Mouse (Mus musculus): Measurements from ENCODE around the gene Nos1.

Gene Nos1

DNA sequence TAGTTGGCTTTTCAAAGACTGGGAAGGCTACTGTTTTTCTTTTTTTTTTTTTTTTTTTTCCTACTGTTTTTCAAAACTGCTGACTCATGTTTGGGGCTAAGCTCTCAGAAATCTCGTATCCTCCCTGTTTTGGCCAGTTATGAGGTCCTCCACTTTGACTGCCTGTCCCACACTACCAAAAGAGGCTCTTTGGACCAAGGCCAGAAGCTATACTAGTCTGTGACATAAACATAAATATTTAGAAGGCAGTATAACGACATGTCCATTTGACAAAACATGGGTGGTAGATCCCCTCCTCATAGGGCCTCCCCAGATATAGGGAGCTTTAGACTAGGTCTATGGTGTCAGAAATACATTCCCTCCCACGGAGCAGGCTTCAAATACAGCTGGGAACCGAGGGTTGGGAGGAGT lies 186.8 kb downstream of the Nos1 start:
- no peak for DNase-seq

- DNase-seq, result no peak
Observed at GRCm38 (mm10) chr5:117969681-117970427, 189.0 kb downstream of the Nos1 start.

- DNase-seq, result no peak
Observed at GRCm38 (mm10) chr5:117976263-117976656, 195.4 kb downstream of the Nos1 start.

- DNase-seq, result peak; percentile 96 to 97
Observed at GRCm38 (mm10) chr5:117976657-117977500, 196.0 kb downstream of the Nos1 start, which contains the start of gene Fbxo21. Fbxo21 (plus strand) TSS chr5:117976730.

DNA sequence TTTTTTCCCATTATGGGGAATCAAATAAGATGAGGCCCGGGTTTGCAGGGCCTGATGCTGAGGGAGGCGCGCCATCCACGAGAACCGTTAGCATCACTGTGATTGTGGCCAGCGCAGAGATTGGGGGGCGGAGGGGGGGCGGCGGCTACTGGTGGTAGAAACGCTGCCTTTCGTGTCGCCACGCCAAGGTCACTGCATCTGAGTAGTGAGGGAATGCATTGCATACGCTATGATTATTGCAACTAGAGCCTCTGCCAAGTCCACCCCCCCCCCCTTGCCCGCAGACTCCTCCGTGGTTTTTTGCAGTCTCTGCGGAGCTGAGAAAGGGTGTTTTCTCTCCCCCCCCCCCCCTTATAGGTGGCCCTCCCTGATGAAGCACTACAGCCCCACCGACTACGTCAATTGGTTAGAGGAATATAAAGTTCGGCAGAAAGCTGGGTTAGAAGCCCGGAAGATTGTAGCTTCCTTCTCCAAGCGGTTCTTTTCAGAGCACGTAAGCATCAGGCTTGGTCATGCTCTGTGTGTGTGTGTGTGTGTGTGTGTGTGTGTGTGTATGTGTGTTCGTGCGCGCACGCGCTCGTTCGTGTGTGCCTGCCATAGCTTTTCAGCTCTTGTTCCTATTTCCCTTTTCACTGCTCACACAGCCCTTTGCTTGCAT lies 196.8 kb downstream of the Nos1 start:
- DNase-seq, result no peak

DNA sequence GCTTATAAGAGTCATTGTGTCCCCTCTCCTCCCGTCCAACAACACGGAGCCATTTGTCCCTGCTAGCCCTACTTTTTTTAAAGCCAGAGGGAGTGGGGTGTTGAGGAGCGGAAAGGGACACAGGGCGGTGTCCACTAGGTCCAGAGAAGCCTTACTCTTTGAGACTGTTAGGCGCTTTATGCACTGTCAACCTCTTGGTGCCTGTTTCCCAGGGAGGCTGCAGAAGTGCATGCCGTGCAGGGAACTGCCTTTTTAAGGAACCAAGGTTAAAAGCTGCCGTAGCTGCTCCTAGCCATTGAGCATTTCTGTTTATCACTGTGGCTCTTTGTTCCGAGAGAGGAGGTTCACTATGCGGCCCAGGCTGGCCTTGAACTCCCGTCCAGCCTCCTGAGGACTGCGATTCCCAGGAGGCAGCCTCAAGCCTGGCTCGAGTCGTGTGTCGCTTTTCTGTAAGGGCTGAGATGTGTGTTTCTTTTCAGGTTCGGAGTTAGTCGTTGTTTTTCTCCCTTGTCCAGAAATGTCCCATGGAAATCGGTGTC lies 197.4 kb downstream of the Nos1 start:
- no peak for DNase-seq

- DNase-seq, result no peak
Observed at GRCm38 (mm10) chr5:117979082-117979481, 198.2 kb downstream of the Nos1 start.

GRCm38 (mm10) chr5:117980921-117981320 lies 200.1 kb downstream of the Nos1 start:
- peak in 1 of 2 experiments; percentile 22 for DNase-seq

GRCm38 (mm10) chr5:117981943-117982342 lies 201.1 kb downstream of the Nos1 start:
- peak; percentile 27 to 36 for DNase-seq

DNA sequence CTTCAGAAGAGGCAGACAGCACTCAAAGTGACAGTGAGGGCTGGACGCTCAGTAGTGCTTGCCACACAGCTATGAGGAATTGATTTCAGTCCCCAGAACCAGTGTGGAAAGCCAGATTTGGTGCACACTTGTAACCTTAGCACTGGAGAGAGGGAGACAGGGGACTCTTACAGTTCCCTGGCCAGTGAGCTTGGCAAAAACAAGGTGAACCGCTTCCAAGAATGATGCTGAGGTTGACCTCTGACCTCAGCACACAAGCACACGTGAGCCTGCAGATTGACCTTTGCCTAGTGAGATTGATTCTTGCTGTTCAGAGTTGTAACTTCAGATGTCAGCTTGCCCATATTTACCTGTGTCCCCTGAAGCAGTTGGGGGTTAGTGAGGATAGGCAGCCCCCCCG lies 205.5 kb downstream of the Nos1 start:
- DNase-seq, result no peak

- no peak for DNase-seq
Observed at GRCm38 (mm10) chr5:117987891-117988290, 207.1 kb downstream of the Nos1 start.

GRCm38 (mm10) chr5:117988367-117988766 lies 207.5 kb downstream of the Nos1 start:
- DNase-seq, result no peak

- peak; percentile 28 to 60 for DNase-seq
Observed at GRCm38 (mm10) chr5:117989773-117990172, 208.9 kb downstream of the Nos1 start.

- no peak for DNase-seq
Observed at GRCm38 (mm10) chr5:117990957-117991356, 210.1 kb downstream of the Nos1 start.

DNA sequence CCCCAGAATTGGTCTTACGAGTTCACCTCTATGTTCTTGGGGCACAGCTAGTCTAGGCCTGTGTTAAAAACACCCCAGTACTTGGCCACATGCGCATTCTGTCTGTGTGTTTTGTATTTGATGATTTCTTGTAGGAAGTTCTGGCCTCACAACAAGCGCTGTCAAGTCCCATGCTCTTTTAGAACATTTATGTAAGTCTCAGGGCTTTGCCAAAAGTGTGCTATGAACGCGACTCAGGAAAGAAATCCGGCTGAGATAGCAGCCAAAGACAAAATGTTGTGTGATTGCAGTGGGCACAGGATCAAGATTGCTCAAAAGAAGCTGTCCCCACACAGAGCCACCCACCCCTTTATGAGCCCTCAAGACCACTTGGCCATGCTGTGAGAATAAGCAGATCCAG lies 212.7 kb downstream of the Nos1 start:
- DNase-seq, result no peak

- DNase-seq, result no peak
Observed at GRCm38 (mm10) chr5:117995372-117995901, 214.6 kb downstream of the Nos1 start.

DNA sequence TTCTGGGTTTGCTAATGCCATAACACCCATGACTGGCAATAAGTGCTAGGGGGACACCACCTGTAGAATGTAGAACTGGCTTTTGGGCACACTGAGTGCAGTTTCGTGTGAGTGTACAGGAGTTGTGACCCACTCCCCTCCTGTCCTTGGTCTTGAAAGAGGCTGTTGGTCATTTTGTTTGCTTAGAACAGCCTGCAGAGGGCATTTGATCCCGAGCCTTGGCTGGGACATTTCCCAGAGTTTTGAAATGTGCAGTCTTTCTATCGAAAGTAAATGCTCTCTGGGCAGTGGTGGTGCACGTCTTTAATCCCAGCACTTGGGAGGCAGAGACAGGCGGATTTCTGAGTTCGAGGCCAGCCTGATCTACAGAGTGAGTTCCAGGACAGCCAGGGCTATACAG lies 215.1 kb downstream of the Nos1 start:
- DNase-seq, result no peak

DNA sequence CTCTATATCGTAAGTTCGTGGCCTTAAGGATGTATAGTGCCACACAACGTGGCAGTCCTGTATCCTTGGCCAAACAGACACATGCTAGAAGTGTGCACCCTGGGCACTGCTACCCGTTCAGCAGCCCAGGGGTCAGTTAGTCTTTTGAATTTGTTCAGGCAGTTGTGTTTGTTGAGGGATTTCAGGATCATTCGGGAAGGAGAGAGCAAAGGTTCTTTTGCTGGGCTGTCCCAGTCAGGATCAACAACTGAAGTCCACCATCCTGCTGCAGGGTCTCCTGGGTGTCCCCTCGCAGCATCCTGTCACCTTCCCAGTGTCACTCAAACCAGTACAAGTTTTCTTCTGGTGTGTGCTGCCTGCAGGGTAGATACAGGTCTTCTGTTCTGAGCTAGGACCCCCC lies 215.7 kb downstream of the Nos1 start:
- no peak for DNase-seq

DNA sequence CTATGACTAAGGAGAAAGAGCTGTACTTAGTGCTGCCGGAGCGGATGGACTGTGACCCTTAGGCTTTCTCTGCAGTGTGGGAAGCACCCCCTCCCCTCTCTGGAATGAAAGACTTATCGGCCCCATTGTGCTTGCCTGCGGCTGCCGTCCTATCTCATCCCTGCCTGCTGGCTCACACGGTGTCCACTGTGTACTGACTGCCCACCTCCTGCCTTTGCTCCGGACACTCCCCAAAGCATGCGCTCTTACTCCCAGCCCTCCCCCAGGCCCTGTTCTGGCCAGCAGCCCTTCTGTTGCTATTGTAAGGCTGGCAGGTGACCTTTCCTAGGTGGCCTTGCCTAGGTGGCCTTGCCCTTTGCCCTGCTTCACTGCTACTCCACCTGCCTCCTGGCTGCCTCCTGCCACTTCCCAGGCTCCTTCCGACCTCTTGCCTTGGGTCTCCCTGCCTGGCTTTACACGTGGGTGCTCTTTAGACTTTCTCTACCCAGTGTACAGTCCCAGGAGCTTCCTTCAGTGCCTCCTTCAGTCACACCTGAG lies 216.7 kb downstream of the Nos1 start:
- DNase-seq, result no peak

- no peak for DNase-seq
Observed at GRCm38 (mm10) chr5:117999061-117999460, 218.2 kb downstream of the Nos1 start.

DNA sequence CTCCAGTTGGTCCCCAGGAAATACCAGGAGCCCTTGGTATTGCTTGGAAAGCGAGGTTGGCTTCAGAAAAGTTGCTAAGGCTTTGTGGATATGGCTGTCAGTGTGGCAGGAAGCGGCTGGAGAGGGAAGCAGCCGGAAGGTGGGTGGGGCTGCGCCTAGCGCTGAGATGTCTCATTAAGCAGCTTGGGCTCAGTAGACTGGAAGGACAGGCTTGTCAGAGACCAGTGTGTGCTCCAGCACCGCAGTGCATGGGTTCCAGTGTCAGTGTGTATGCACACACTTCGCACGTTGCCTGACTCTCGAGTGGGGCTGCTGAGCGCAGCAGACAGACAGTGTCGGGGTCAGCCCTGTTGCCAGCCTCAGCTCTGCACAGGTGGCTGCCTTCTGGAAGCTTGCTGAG lies 218.8 kb downstream of the Nos1 start:
- no peak for DNase-seq

DNA sequence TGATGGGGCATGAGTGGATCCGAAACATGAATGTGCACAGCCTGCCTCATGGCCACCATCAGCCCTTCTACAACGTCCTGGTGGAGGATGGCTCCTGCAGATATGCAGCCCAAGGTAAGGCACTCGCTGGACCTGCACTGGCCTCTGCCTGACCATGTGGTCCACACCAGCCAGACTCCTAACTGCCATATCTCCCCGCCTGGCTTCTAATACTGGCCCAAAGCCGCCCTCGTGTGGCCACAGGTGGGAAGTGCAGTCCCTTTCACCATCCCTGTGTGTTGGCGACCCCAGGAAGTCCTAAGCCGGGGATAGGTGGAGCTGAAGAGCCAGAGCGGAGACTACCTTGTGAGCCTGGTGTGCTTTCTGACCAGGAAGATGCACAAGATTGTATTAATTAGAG lies 221.2 kb downstream of the Nos1 start:
- peak; percentile 45 to 55 for DNase-seq

DNA sequence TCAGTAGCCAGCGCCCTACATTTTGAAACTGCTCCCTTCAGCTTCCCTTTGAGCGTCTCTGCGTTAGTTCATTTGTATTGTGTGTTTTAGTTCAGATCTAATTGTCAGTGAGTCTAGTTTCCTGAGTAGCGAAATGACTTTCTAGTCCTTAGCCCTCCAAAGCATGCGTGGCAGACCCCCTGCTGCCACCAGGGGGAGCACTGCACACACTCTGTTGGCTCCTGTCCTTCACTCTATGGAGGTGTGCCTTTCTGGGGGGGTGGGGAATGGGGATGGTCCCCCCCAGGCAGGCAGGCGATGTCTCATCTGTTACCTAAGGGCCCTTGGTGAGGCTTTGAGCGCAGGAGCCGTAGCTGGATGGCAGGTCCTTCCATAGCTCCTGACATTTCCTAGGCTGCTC lies 223.8 kb downstream of the Nos1 start:
- DNase-seq, result peak in 1 of 2 experiments; percentile 27

Measured in lung, adult 18-20 months (tissue).